Mouse (Mus musculus) kidney, postnatal 14 days (tissue): ENCODE measurements around the gene Pfn3.

Source experiments
- DNase-seq: peaks from one replicate; pipeline ENCODE4 v3.0.0; 2022; ENCODE audit warnings: mixed read lengths

The Pfn3 gene

GRCm38 (mm10) chr13:55391626-55392029 is 23.4 kb downstream of the Pfn3 start:
- peak; percentile 89 for DNase-seq

DNA sequence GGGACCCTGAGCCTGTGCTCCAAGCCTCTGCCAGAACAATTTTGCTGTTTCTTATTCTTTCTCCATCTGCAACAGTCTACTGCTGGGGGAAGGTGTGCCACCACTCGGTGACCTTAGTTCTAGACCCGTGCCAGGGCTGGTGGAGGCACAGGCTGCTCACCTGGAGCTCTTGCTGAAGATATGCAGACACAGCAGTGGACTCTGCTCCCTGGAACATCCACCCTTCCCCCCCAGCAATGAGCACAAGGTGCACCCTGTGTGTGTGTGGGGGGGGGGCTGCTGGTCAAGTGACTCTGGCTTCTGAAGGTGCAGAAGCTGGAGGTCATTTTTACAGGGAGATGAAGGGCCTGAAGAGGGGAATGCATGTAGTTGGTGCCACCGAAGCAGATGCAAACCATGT is 24.4 kb downstream of the Pfn3 start:
- DNase-seq = peak; percentile 88

GRCm38 (mm10) chr13:55381790-55382189 is 33.2 kb downstream of the Pfn3 start:
- no peak for DNase-seq

DNA sequence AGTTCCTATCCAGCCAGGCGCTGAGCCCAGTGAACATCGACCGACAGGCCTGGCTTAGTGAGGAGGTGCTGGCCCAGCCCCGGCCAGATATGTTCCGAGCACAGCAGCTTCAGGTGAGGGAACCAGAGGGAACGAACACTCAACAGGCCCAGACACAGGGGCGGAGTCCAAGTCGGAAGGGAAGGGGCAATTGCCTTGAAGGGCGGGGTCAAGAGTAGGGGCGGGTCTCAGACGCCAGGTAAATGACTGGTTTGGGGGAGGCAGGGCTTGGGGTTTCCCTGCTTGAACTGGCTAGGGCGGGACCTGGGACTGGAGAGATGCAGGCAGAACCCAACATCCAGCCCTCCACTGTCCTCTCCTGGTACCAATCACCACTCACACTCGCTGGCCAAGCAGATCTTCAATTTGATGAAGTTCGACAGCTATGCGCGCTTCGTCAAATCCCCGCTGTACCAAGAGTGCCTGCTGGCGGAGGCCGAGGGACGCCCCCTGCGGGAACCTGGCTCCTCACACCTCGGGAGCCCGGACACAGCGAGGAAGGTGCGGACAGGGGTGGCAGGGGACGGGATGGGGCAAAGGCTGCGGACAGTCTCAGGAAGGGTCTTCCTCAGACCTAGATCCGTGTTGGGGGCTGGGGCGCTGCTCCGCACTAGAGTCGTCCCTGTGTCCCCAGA is 36.0 kb downstream of the Pfn3 start:
- peak; percentile 42 for DNase-seq

DNA sequence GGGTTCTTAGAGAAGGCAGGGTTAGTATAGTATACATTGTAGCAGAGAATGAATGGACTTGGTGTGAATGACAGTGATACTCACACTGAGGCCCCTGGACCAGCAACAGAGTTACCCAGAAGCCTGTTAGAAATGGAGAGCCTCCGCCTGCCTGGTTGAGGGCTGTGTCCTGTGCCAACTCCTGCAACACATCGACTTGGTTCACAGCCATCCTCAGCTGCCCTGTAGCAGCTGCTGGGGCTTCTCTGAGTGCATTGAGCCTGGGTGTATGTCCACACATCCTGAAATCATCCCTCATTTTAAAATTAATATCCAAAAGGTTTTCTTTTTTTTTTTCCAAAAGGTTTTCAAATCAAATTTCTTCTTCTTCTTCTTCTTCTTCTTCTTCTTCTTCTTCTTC is 39.2 kb downstream of the Pfn3 start:
- no peak for DNase-seq

DNA sequence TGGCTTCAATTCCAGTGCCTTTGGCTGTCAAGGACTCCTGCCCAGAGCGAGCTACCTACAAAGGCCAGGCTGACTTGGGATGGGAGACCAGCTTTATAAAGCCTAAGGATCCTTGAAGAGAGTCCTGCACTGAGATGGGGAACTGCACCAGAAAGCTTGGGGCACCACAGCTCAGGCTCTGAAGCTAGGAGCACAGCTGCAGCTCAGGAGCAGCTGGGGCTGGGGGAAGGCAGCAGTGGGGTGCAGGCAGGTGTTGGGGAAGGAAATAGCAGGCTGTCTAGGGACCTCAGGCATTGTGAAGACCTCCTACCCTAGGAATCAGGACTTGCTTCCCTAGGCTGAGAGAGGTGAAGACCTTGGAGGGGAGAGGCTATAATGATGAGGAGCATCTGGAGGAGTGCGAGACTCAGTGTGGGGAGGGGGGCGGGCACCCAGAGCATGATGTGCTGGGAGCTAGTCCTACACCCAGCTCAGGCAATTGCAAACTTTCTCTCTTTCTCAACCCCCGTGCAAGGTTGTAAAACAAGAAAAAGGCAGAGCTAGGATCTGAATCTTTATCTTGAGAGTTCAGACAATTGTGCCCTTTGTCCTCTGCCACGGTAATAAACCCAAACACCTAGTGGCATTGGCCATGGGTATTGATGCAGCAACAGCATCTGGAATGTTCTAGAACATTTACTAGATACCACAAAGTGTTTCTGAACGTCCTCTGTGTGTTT is 40.7 kb downstream of the Pfn3 start:
- no peak for DNase-seq

- DNase-seq = no peak
Measured at GRCm38 (mm10) chr13:55371740-55372139, 43.3 kb downstream of the Pfn3 start.

DNA sequence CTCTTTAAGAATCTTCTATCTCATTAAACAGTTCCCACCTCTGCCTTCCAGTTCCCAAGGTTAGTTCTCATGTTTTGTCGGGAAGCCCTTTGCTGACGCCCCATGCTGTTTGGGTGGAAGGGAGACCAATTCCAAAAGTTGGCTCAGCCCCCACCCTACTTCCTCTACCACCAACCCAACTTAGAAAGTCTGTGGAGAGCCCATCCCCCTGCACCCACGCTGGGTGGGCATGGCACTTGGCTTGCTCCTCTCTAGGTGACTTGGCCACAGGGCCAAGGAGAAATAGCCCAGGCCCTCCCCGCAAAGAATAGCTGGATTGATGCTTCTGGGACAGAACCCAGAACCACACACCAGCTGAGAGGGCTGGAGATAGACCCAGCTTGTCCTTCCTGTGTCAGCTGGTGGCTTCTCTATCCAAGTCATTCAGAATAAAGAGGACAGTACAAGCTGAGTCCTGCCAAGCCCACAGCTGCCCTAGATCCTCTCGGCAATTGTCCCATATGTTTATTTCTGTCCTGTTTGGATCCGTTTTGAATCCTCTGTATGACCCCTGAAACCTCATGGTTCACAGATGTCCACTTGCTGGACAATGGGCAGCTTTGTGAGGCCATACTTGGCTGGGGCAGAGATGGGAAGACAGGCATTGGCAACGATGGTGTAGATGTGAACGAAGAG is 43.9 kb downstream of the Pfn3 start:
- no peak for DNase-seq

- peak; percentile 73 for DNase-seq
Measured at GRCm38 (mm10) chr13:55370234-55370633, 44.8 kb downstream of the Pfn3 start.

- no peak for DNase-seq
Measured at GRCm38 (mm10) chr13:55369531-55370114, 45.4 kb downstream of the Pfn3 start, which contains the start of gene Rgs14. Rgs14 (plus strand) TSS chr13:55369732.

DNA sequence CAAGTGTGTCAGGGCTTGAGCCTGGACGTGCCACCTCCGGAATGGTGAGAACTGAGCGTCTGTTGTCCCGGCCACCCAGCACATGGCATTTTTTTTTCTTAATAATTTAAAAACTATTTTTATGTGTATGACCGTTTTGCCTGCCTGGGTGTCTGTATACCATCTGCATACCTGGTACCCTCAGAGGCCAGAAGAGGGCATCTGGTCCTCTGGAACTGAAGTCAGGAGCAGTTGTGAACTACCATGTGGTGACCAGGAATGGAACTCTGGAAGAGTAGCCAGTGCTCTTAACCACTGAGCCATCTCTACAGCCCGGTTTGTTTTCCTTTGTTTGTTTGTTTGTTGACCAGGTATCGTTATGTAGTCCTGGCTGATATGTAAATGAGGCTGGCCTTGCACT is 46.6 kb downstream of the Pfn3 start:
- DNase-seq = peak; percentile 22
